Comparison of ENCODE assay signal across 8 mouse cellular contexts in genomic region chr13:108215231-108215780, GRCm38 (mm10). TPM values are rescaled to one million over a fixed set of nuclear protein-coding genes. Genes with fewer than 3 reads are reported as not detected.
A peak's percentile ranks its signal among the peaks of the same experiment; 100 is the strongest.
DNase-seq lines count a peak whose midpoint lies in the region; ATAC-seq lines count a peak whose summit lies in the region.

No protein-coding gene starts in this region.

- peak overlapping the region; percentile 73 for H3K4me3 ChIP-seq in heart, embryonic 15.5 days
- H3K4me3 ChIP-seq in hindbrain, embryonic 16.5 days (ENCODE audit: low read length): peak overlapping the region; percentile 84
- H3K4me3 ChIP-seq in liver, embryonic 15.5 days (replicated peaks): peak overlapping the region; percentile 64
- H3K4me3 ChIP-seq in stomach, embryonic 15.5 days (replicated peaks): peak overlapping the region; percentile 74

- no peak for DNase-seq in heart, postnatal 4 days
- peak; percentile 7 to 15 for DNase-seq in cerebellum, postnatal 14 days
- no peak for DNase-seq in ovary, postnatal 14 days (ENCODE audit: low spot score)
- DNase-seq in gastrocnemius, postnatal 14 days: no peak

- peaks cover 11% of the 10 kb centered on the region; the same call in 1 of the 2 replicates for H3K4me1 ChIP-seq in heart, embryonic 15.5 days (replicated peaks)
- H3K4me1 ChIP-seq in hindbrain, embryonic 16.5 days (ENCODE audit: control insufficient read depth, insufficient read depth, low read depth, low read length): peaks cover 4% of the 10 kb centered on the region
- H3K4me1 ChIP-seq in liver, embryonic 15.5 days (replicated peaks): peaks cover 15% of the 10 kb centered on the region
- peaks cover 6% of the 10 kb centered on the region; the same call in 1 of the 2 replicates for H3K4me1 ChIP-seq in stomach, embryonic 15.5 days

- H3K36me3 ChIP-seq in heart, embryonic 15.5 days: no peaks in the 10 kb centered on the region
- no peaks in the 10 kb centered on the region for H3K36me3 ChIP-seq in hindbrain, embryonic 16.5 days (ENCODE audit: control insufficient read depth, insufficient read depth, low read length)
- H3K36me3 ChIP-seq in liver, embryonic 15.5 days (replicated peaks): no peaks in the 10 kb centered on the region
- no peaks in the 10 kb centered on the region for H3K36me3 ChIP-seq in stomach, embryonic 15.5 days

- H3K27ac ChIP-seq in heart, embryonic 15.5 days: no peak overlapping the region
- H3K27ac ChIP-seq in hindbrain, embryonic 16.5 days (ENCODE audit: low read depth, low read length): no peak overlapping the region
- H3K27ac ChIP-seq in liver, embryonic 15.5 days (replicated peaks): no peak overlapping the region
- no peak overlapping the region; the same call in 1 of the 2 replicates for H3K27ac ChIP-seq in stomach, embryonic 15.5 days

- no peaks in the 10 kb centered on the region for H3K9me3 ChIP-seq in heart, embryonic 15.5 days (replicated peaks)
- no peaks in the 10 kb centered on the region for H3K9me3 ChIP-seq in hindbrain, embryonic 16.5 days (ENCODE audit: control insufficient read depth, low read length)
- H3K9me3 ChIP-seq in liver, embryonic 15.5 days (replicated peaks): no peaks in the 10 kb centered on the region
- no peaks in the 10 kb centered on the region for H3K9me3 ChIP-seq in stomach, embryonic 15.5 days

- intact Hi-C loops in gastrocnemius, postnatal 14 days (cut with DNase I; ENCODE audit: low total_unique reads): loop anchor here (10.0 kb wide), 1 partner anchor 99 kb away; the partner anchor contains the start of gene Depdc1b

- H3K27me3 ChIP-seq in heart, embryonic 15.5 days: peaks cover 69% of the 10 kb centered on the region
- peaks cover 11% of the 10 kb centered on the region for H3K27me3 ChIP-seq in hindbrain, embryonic 16.5 days (replicated peaks; ENCODE audit: control insufficient read depth, insufficient read depth, low read length)
- peaks cover 59% of the 10 kb centered on the region for H3K27me3 ChIP-seq in liver, embryonic 15.5 days
- no peaks in the 10 kb centered on the region for H3K27me3 ChIP-seq in stomach, embryonic 15.5 days (replicated peaks)

- no peak for ATAC-seq in heart, embryonic 15.5 days (replicated peaks; ENCODE audit: insufficient number of reproducible peaks, insufficient read depth, low FRiP score, low read depth)
- no peak for ATAC-seq in hindbrain, embryonic 16.5 days
- ATAC-seq in liver, embryonic 15.5 days (ENCODE audit: insufficient read depth): no peak
- no peak for ATAC-seq in stomach, embryonic 15.5 days (ENCODE audit: insufficient read depth, low FRiP score, low read depth)

- H3K4me2 ChIP-seq in heart, embryonic 15.5 days: peak overlapping the region; percentile 100
- H3K4me2 ChIP-seq in hindbrain, embryonic 16.5 days (ENCODE audit: low read length): peak overlapping the region; percentile 92
- H3K4me2 ChIP-seq in liver, embryonic 15.5 days: peak overlapping the region; percentile 85
- H3K4me2 ChIP-seq in stomach, embryonic 15.5 days: peak overlapping the region; percentile 98

- 0 out of 2 replicates have a peak overlapping the region, but pooled peaks have one; percentile 64 for H3K9ac ChIP-seq in heart, embryonic 15.5 days
- peak overlapping the region; percentile 0; the same call in 1 of the 2 replicates for H3K9ac ChIP-seq in hindbrain, embryonic 16.5 days (ENCODE audit: low read depth, low read length)
- H3K9ac ChIP-seq in liver, embryonic 15.5 days: peak overlapping the region; percentile 47; the same call in 1 of the 2 replicates
- peak overlapping the region; percentile 48; the same call in 1 of the 2 replicates for H3K9ac ChIP-seq in stomach, embryonic 15.5 days

- WGBS in heart, embryonic 15.5 days: 3% methylated on average over 12 of the region's 12 CpGs
- 4% methylated on average over 12 of the region's 12 CpGs for WGBS in hindbrain, embryonic 16.5 days
- WGBS in liver, embryonic 15.5 days (ENCODE audit: insufficient replicate concordance): 1% methylated on average over 12 of the region's 12 CpGs
- WGBS in stomach, embryonic 15.5 days: 3% methylated on average over 12 of the region's 12 CpGs

RNA-seq across cellular contexts. Expression of gene Elovl7, which starts 1.1 kb away (rescaled TPM):
- 2.8 and 3.7 TPM in 2 replicates for polyA plus RNA-seq in heart, embryonic 15.5 days (2015; fragmentation: Nextera tagmentation; extraction: Ambion mirVana)
- under 1 TPM; 0.64 to 0.90 TPM for total RNA-seq in heart, postnatal 4 days (2021)
- polyA plus RNA-seq in hindbrain, embryonic 16.5 days (2015; fragmentation: Nextera tagmentation; extraction: Ambion mirVana): 4.1 and 5.0 TPM in 2 replicates
- 2.0 and 2.1 TPM in 2 replicates for polyA plus RNA-seq in liver, embryonic 15.5 days (2015; fragmentation: Nextera tagmentation; extraction: Ambion mirVana)
- 25.2 and 25.4 TPM in 2 replicates for polyA plus RNA-seq in stomach, embryonic 15.5 days (2015; fragmentation: Nextera tagmentation; extraction: Ambion mirVana)
- 1 to 10 TPM in 1 of 2 experiments, under 1 TPM in 1; 0.44 to 1.1 TPM for total RNA-seq in gastrocnemius, postnatal 14 days (2021)

RNA-seq across cellular contexts. Expression of gene Ercc8, which starts 56.8 kb away (rescaled TPM):
- polyA plus RNA-seq in heart, embryonic 15.5 days (2015; fragmentation: Nextera tagmentation; extraction: Ambion mirVana): 9.3 and 12.3 TPM in 2 replicates
- total RNA-seq in heart, postnatal 4 days (2021): 10 to 100 TPM; 15.5 to 18.3 TPM
- 32.3 and 32.9 TPM in 2 replicates for polyA plus RNA-seq in hindbrain, embryonic 16.5 days (2015; fragmentation: Nextera tagmentation; extraction: Ambion mirVana)
- polyA plus RNA-seq in liver, embryonic 15.5 days (2015; fragmentation: Nextera tagmentation; extraction: Ambion mirVana): 6.2 and 7.4 TPM in 2 replicates
- 14.5 and 15.0 TPM in 2 replicates for polyA plus RNA-seq in stomach, embryonic 15.5 days (2015; fragmentation: Nextera tagmentation; extraction: Ambion mirVana)
- total RNA-seq in gastrocnemius, postnatal 14 days (2021): 1 to 10 TPM; 5.6 to 7.7 TPM

RNA-seq across cellular contexts. Expression of gene Ndufaf2, which starts 56.9 kb away (rescaled TPM):
- polyA plus RNA-seq in heart, embryonic 15.5 days (2015; fragmentation: Nextera tagmentation; extraction: Ambion mirVana): 51.7 and 58.8 TPM in 2 replicates
- 10 to 100 TPM; 23.4 to 23.9 TPM for total RNA-seq in heart, postnatal 4 days (2021)
- 74.3 and 74.7 TPM in 2 replicates for polyA plus RNA-seq in hindbrain, embryonic 16.5 days (2015; fragmentation: Nextera tagmentation; extraction: Ambion mirVana)
- polyA plus RNA-seq in liver, embryonic 15.5 days (2015; fragmentation: Nextera tagmentation; extraction: Ambion mirVana): 19.5 and 23.8 TPM in 2 replicates
- 68.6 and 72.9 TPM in 2 replicates for polyA plus RNA-seq in stomach, embryonic 15.5 days (2015; fragmentation: Nextera tagmentation; extraction: Ambion mirVana)
- 10 to 100 TPM; 12.1 to 15.9 TPM for total RNA-seq in gastrocnemius, postnatal 14 days (2021)

Comparison
In these comparisons a context has a peak if more than half of its experiments do, and no peak if none do; other contexts are left out.
1. H3K9ac ChIP-seq: peak in every context shown above with its lines; median percentile 64 in heart, embryonic 15.5 days; 48 in stomach, embryonic 15.5 days; 47 in liver, embryonic 15.5 days; 0 in hindbrain, embryonic 16.5 days.
2. DNase-seq: peak in cerebellum, postnatal 14 days (2 of 2); none in heart, postnatal 4 days (single experiment), ovary, postnatal 14 days (single experiment) and gastrocnemius, postnatal 14 days (single experiment).
3. Peak in every context shown above with its lines, with median percentiles within 50 percentile points of each other: H3K4me2 ChIP-seq and H3K4me3 ChIP-seq.